Mouse (Mus musculus) CH12.LX (cell line): ENCODE measurements at regions not wholly inside any gene's neighbourhood (a gene's known extent, or its start where the extent isn't known, plus 50 kb on each side); places are given as distances from the start of the nearest gene placed in this dataset.

ENCODE experiments used
- DNase-seq: peaks from one replicate; pipeline ENCODE4 v3.0.0-alpha.2; 2013; ENCODE audit errors: extremely low read depth
- H3K27ac ChIP-seq: 2 replicates; pipeline ENCODE4 v1.5.1; 2012; ENCODE audit warnings: low read depth, mild to moderate bottlenecking, control low read depth, moderate library complexity; ENCODE audit not compliant: insufficient read depth
- H3K27me3 ChIP-seq: replicated peaks from 2 replicates; pipeline ENCODE3; 2012; ENCODE audit warnings: inconsistent platforms
- H3K36me3 ChIP-seq, 2 experiments: replicated peaks in 1 of 2; 2 replicates each; pipeline versions ENCODE3 to v1.6.1; 2012; ENCODE audit warnings: inconsistent platforms in 1 of 2, low read length in 1 of 2, mild to moderate bottlenecking in 1 of 2, mixed read lengths in 1 of 2, moderate library complexity in 1 of 2; ENCODE audit not compliant: control insufficient read depth in 1 of 2, insufficient read depth in 1 of 2
- H3K4me1 ChIP-seq, 2 experiments: 2 replicates each; pipeline ENCODE4 v1.6.1; 2012; ENCODE audit warnings: inconsistent platforms in 1 of 2, moderate library complexity in 1 of 2; ENCODE audit not compliant: insufficient read depth in 2 of 2, control insufficient read depth in 1 of 2
- H3K4me2 ChIP-seq: 2 replicates; pipeline ENCODE4 v1.6.1; 2012; ENCODE audit warnings: low read depth, mild to moderate bottlenecking, control low read depth; ENCODE audit not compliant: poor library complexity, insufficient read depth, severe bottlenecking
- H3K4me3 ChIP-seq, 3 experiments: fragments of 150-350 bp in 1 of 3; sonication (generic) in 1 of 3; replicated peaks in 1 of 3; 2 replicates each; pipeline versions ENCODE3 to v1.5.1; 2011 to 2012; ENCODE audit warnings: low read depth in 2 of 3, low read length in 2 of 3, mild to moderate bottlenecking in 2 of 3, moderate library complexity in 2 of 3, control low read depth in 1 of 3, improper control_type of control experiment in 1 of 3, inconsistent platforms in 1 of 3, mixed read lengths in 1 of 3; ENCODE audit not compliant: poor library complexity in 1 of 3
- H3K79me2 ChIP-seq: replicated peaks from 2 replicates; pipeline ENCODE4 v1.6.1; 2012; ENCODE audit warnings: mild to moderate bottlenecking, moderate library complexity; ENCODE audit not compliant: control insufficient read depth, poor library complexity, insufficient read depth, severe bottlenecking; ENCODE audit errors: extremely low read depth
- H3K9ac ChIP-seq: 2 replicates; pipeline ENCODE4 v1.6.1; 2012; ENCODE audit warnings: low read depth, mild to moderate bottlenecking, control low read depth, moderate library complexity; ENCODE audit not compliant: insufficient read depth
- H3K9me3 ChIP-seq: replicated peaks from 2 replicates; pipeline ENCODE3; 2012; ENCODE audit warnings: low read length, inconsistent platforms, mixed read lengths
- BHLHE40 ChIP-seq: IDR thresholded peaks from 2 replicates; pipeline ENCODE4 v1.6.1; 2011; ENCODE audit warnings: mild to moderate bottlenecking, low read depth, low read length, improper control_type of control experiment
- CHD2 ChIP-seq: IDR thresholded peaks from 2 replicates; pipeline ENCODE4 v1.6.1; 2011; ENCODE audit warnings: low read length, improper control_type of control experiment
- CTCF ChIP-seq, 2 experiments: IDR thresholded peaks in 1 of 2; conservative IDR thresholded peaks in 1 of 2; 2 replicates each; pipeline ENCODE4 v1.5.1; 2011 to 2012; ENCODE audit warnings: low read depth in 2 of 2, low read length in 2 of 2, improper control_type of control experiment in 1 of 2, inconsistent platforms in 1 of 2, mild to moderate bottlenecking in 1 of 2, moderate library complexity in 1 of 2
- EP300 ChIP-seq: IDR thresholded peaks from 2 replicates; pipeline ENCODE4 v1.6.1; 2011; ENCODE audit warnings: low read length, improper control_type of control experiment
- ETS1 ChIP-seq: conservative IDR thresholded peaks from 2 replicates; pipeline ENCODE4 v1.6.1; 2012; ENCODE audit warnings: low read depth, mild to moderate bottlenecking, inconsistent platforms, low read length, improper control_type of control experiment, moderate library complexity
- GABPA ChIP-seq: IDR thresholded peaks from 2 replicates; pipeline ENCODE4 v1.6.1; 2012; ENCODE audit warnings: low read depth, low read length, improper control_type of control experiment, inconsistent platforms; ENCODE audit not compliant: insufficient replicate concordance
- HCFC1 ChIP-seq: IDR thresholded peaks from 2 replicates; pipeline ENCODE4 v1.6.1; 2012; ENCODE audit warnings: low read depth, mild to moderate bottlenecking, inconsistent platforms, low read length, improper control_type of control experiment
- IRF4 ChIP-seq: IDR thresholded peaks from 2 replicates; pipeline ENCODE4 v1.6.1; 2014; ENCODE audit warnings: low read depth, mild to moderate bottlenecking, inconsistent platforms, low read length, improper control_type of control experiment
- JUND ChIP-seq: conservative IDR thresholded peaks from 2 replicates; pipeline ENCODE4 v1.6.1; 2011; ENCODE audit warnings: low read depth, low read length, improper control_type of control experiment
- MAFK ChIP-seq: IDR thresholded peaks from 2 replicates; pipeline ENCODE4 v1.6.1; 2011; ENCODE audit warnings: low read length, improper control_type of control experiment; ENCODE audit not compliant: insufficient replicate concordance
- MAX ChIP-seq: IDR thresholded peaks from 2 replicates; pipeline ENCODE4 v1.6.1; 2011; ENCODE audit warnings: low read length, improper control_type of control experiment
- MAZ ChIP-seq: IDR thresholded peaks from 2 replicates; pipeline ENCODE4 v1.6.1; 2012; ENCODE audit warnings: low read depth, mild to moderate bottlenecking, inconsistent platforms, low read length, improper control_type of control experiment, moderate library complexity
- MEF2A ChIP-seq: IDR thresholded peaks from 2 replicates; pipeline ENCODE4 v1.6.1; 2014; ENCODE audit warnings: low read depth, mild to moderate bottlenecking, inconsistent platforms, low read length, improper control_type of control experiment, borderline replicate concordance
- MXI1 ChIP-seq: IDR thresholded peaks from 2 replicates; pipeline ENCODE4 v1.6.1; 2011; ENCODE audit warnings: mild to moderate bottlenecking, low read depth, low read length, improper control_type of control experiment
- MYC ChIP-seq: IDR thresholded peaks from 2 replicates; pipeline ENCODE4 v1.6.1; 2011; ENCODE audit warnings: low read depth, mild to moderate bottlenecking, improper control_type of control experiment, low read length
- NELFE ChIP-seq: IDR thresholded peaks from 2 replicates; pipeline ENCODE4 v1.6.1; 2011; ENCODE audit warnings: low read depth, low read length, improper control_type of control experiment
- PAX5 ChIP-seq: IDR thresholded peaks from 2 replicates; pipeline ENCODE4 v1.6.1; 2012; ENCODE audit warnings: low read length, inconsistent platforms, mixed read lengths
- POLR2A ChIP-seq: IDR thresholded peaks from 2 replicates; pipeline ENCODE4 v1.6.1; 2011; ENCODE audit warnings: low read depth, mild to moderate bottlenecking, improper control_type of control experiment, low read length
- POLR2AphosphoS2 ChIP-seq: IDR thresholded peaks from 2 replicates; pipeline ENCODE4 v1.6.1; 2011; ENCODE audit warnings: low read depth, low read length, improper control_type of control experiment
- RCOR1 ChIP-seq: conservative IDR thresholded peaks from 2 replicates; pipeline ENCODE4 v1.6.1; 2012; ENCODE audit warnings: low read depth, mild to moderate bottlenecking, inconsistent platforms, low read length, improper control_type of control experiment
- TBP ChIP-seq: conservative IDR thresholded peaks from 2 replicates; pipeline ENCODE4 v1.6.1; 2011; ENCODE audit warnings: low read depth, low read length, improper control_type of control experiment
- TCF12 ChIP-seq: IDR thresholded peaks from 2 replicates; pipeline ENCODE4 v1.6.1; 2014; ENCODE audit warnings: low read depth, mild to moderate bottlenecking, inconsistent platforms, low read length, improper control_type of control experiment
- UBTF ChIP-seq: IDR thresholded peaks from 2 replicates; pipeline ENCODE4 v1.6.1; 2012; ENCODE audit warnings: low read depth, mild to moderate bottlenecking, inconsistent platforms, low read length, improper control_type of control experiment, moderate library complexity
- USF2 ChIP-seq: conservative IDR thresholded peaks from 2 replicates; pipeline ENCODE4 v1.6.1; 2011; ENCODE audit warnings: low read depth, low read length, improper control_type of control experiment
- ZC3H11A ChIP-seq: IDR thresholded peaks from 2 replicates; pipeline ENCODE4 v1.6.1; 2012; ENCODE audit warnings: low read depth, mild to moderate bottlenecking, inconsistent platforms, low read length, improper control_type of control experiment
- ZKSCAN1 ChIP-seq: IDR thresholded peaks from 2 replicates; pipeline ENCODE4 v1.6.1; 2012; ENCODE audit warnings: low read depth, inconsistent platforms, low read length, improper control_type of control experiment, borderline replicate concordance
- ZNF384 ChIP-seq: IDR thresholded peaks from 2 replicates; pipeline ENCODE4 v1.6.1; 2012; ENCODE audit warnings: low read depth, low read length, improper control_type of control experiment, inconsistent platforms
- dilution Hi-C: fragments of 300-500 bp; cut with MboI; formaldehyde crosslinking; loops from 2 replicates; pipeline ENCODE4 v1.14.3; 2020; ENCODE audit warnings: low sequenced_read_pairs; ENCODE audit not compliant: extremely low pct_unique_long_range_greater_than_20kb, extremely low pct_ligation_motif_present
- in situ Hi-C: fragments of 300-500 bp; cut with MboI; formaldehyde crosslinking; loops from 3 replicates; pipeline ENCODE4 v1.14.3; 2019; ENCODE audit warnings: low sequenced_read_pairs, low pct_ligation_motif_present, low pct_unique_long_range_greater_than_20kb, mixed read lengths

DNA sequence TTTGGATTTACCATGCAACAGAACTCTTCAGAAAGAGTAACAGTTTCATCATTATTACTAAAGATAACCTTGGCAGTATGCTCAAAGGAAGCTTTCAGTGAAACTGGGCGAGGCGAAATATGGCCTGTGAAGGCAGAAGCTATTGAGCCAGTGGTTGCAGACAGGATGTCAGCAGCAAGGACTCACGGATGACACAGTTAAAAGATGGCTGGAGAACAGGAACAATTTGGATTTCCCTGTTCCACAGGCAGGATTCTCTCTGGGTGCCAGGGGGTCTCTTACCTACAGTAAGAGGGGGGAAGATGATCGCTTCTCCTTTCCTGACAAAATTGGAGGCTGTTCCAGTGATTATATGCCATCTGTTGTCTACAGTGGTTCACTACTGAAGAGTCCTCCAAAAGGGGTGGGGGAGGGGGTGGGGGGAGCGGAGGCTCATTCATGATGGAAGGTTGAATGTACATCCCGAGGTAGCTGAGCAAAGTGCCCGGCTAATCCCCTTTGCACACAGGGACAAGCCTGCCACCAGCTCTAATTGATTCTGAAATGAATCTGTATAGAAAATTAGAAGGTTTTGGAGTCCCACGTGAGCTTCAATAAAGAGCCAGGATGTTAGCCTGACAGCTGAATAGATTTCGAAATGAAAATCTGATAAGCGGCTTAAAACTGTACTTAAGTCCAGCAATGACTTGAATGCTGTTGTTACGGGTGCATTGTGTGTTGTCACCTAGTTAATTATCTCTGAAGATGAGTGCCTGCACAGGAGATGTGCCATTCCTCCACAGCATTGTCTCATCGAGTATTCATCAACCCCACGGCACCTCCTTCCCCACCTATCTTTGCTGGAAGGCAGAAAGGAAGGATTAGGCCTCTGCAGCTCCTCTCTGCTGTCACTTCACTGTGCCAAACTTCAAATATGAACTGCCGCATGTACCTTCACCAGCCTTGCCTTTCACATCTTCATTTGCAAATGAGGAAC lies 1158.4 kb upstream of the Manea start:
- no peak overlapping the region for H3K4me3 ChIP-seq
- peak; percentile 2 for DNase-seq
- H3K9me3 ChIP-seq, result peaks cover 8% of the 10 kb centered on the region
- TF ChIP-seq MYC (no peak), MXI1 (no peak), RCOR1 (no peak), TBP (no peak), CHD2 (no peak), GABPA (no peak), IRF4 (no peak), MAFK (no peak), ETS1 (no peak), TCF12 (no peak), MAX (no peak), NELFE (no peak), POLR2A (no peak), JUND (no peak), ZKSCAN1 (no peak), USF2 (no peak), BHLHE40 (no peak), UBTF (no peak), MAZ (no peak)
- in situ Hi-C loops (no loop called here), dilution Hi-C loops (no loop called here)
- H3K4me2 ChIP-seq, result no peak overlapping the region
- H3K27ac ChIP-seq, result no peak overlapping the region
- no peaks in the 10 kb centered on the region for H3K36me3 ChIP-seq
- no peak overlapping the region for H3K9ac ChIP-seq
- no peaks in the 10 kb centered on the region for H3K79me2 ChIP-seq
- no peaks in the 10 kb centered on the region for H3K4me1 ChIP-seq
- no peaks in the 10 kb centered on the region for H3K27me3 ChIP-seq

DNA sequence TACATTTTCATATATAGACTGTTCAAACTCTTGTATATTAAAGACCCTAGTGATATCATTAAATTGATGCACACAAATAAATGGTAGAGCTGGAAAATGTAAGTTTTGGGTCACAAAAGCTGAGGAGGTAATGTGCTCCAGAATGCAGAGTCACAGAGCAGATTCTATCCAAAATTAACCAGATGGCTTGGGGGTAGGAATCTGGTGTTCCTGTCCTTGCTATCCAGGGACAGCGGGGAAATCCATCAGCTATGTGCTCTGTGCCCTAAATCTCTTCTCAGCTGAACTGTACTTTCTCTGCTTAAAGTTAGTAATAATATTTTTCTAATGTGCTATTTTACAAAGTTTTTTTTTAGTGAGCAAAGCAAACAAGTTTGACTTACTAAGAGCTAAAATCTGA lies 1151.2 kb upstream of the Manea start:
- H3K4me3 ChIP-seq, result no peak overlapping the region
- TF ChIP-seq MAX (no peak), CHD2 (no peak), JUND (no peak), HCFC1 (no peak), GABPA (no peak), PAX5 (no peak), MXI1 (no peak), MEF2A (no peak), MYC (no peak), POLR2A (no peak), MAZ (no peak), EP300 (no peak), IRF4 (no peak), ZNF384 (no peak), POLR2AphosphoS2 (no peak), ZC3H11A (no peak), CTCF (conservative IDR thresholded peaks at IDR 0.05 in 1 of 2, IDR thresholded peaks at IDR 0.05 in 1 of 2; ENCODE audit: low read depth in 2 of 2, low read length in 2 of 2) (no peak), MAFK (no peak)
- no peak overlapping the region for H3K27ac ChIP-seq
- no peaks in the 10 kb centered on the region for H3K4me1 ChIP-seq
- no peak overlapping the region for H3K4me2 ChIP-seq
- H3K9me3 ChIP-seq, result no peaks in the 10 kb centered on the region
- H3K79me2 ChIP-seq, result no peaks in the 10 kb centered on the region
- H3K9ac ChIP-seq, result no peak overlapping the region
- H3K36me3 ChIP-seq, result no peaks in the 10 kb centered on the region
- in situ Hi-C loops (no loop called here), dilution Hi-C loops (no loop called here)
- H3K27me3 ChIP-seq, result no peaks in the 10 kb centered on the region
- DNase-seq, result no peak
